Mouse (Mus musculus) spleen, adult 2 months (tissue): ENCODE results near the gene Fam43a.

Source experiments
- CTCF ChIP-seq: fragments of 200-500 bp; IDR thresholded peaks from 2 replicates; pipeline ENCODE4 v1.5.1; 2011; ENCODE audit warnings: mild to moderate bottlenecking, inconsistent platforms; ENCODE audit not compliant: insufficient read depth, insufficient read length, insufficient replicate concordance; ENCODE audit errors: extremely low read depth
- POLR2A ChIP-seq: fragments of 200-500 bp; IDR thresholded peaks from 2 replicates; pipeline ENCODE4 v1.6.1; 2011; ENCODE audit warnings: low read depth, low read length, inconsistent platforms

GRCm38 (mm10) chr16:30570173-30570572 lies 29.4 kb upstream of the Fam43a start:
- TF ChIP-seq POLR2A (no peak), CTCF (no peak)
